ENCODE assay signal across 8 mouse cellular contexts in genomic region chr17:73302104-73302503, GRCm38 (mm10).
A peak's percentile ranks its signal among the peaks of the same experiment; 100 is the strongest.
DNase-seq lines count a peak whose midpoint lies in the region; ATAC-seq and TF ChIP-seq lines count a peak whose summit lies in the region.

No protein-coding gene starts in this region.

- peak; percentile 96 for TF ChIP-seq CTCF in liver, postnatal 0 days (IDR thresholded peaks at IDR 0.05; ENCODE audit: low read depth)
- peak; percentile 73; the same call in 1 of the 2 replicates for TF ChIP-seq CTCF in testis, adult 2 months (IDR thresholded peaks at IDR 0.05; ENCODE audit: control insufficient read depth, insufficient read depth, insufficient replicate concordance, low read depth, low read length)

- H3K27ac ChIP-seq in forebrain, embryonic 14.5 days (ENCODE audit: low read depth, low read length), result no peak overlapping the region
- no peak overlapping the region for H3K27ac ChIP-seq in liver, postnatal 0 days (ENCODE audit: low read depth)
- H3K27ac ChIP-seq in neural tube, embryonic 14.5 days (ENCODE audit: low read depth, low read length), result no peak overlapping the region
- no peak overlapping the region for H3K27ac ChIP-seq in testis, adult 2 months (ENCODE audit: control insufficient read depth, insufficient read depth, low read depth, low read length)

- intact Hi-C loops in heart, postnatal 25 days (cut with DNase I), result loop anchor here (5.0 kb wide), 1 partner anchor 505 kb away; no protein-coding TSS in a partner anchor

- DNase-seq in ES-CJ7 (ENCODE audit: low read depth, low spot score), result peak; percentile 85
- peak; percentile 61 for DNase-seq in c-Kit-positive CD71-positive TER-119-positive erythroid progenitor cells, embryonic 14.5 days (ENCODE audit: low spot score)
- DNase-seq in forebrain, embryonic 14.5 days (ENCODE audit: low spot score), result peak; percentile 85
- DNase-seq in heart, postnatal 25 days (ENCODE audit: low spot score), result peak; percentile 43
- peak; percentile 63 for DNase-seq in large intestine, adult 2 months (ENCODE audit: low read depth, low spot score)
- peak; percentile 79 for DNase-seq in liver, postnatal 0 days

- TF ChIP-seq POLR2A in testis, adult 2 months (IDR thresholded peaks at IDR 0.05; ENCODE audit: control insufficient read depth, low read depth, low read length), result no peak

- ATAC-seq in forebrain, embryonic 14.5 days, result peak; percentile 80
- ATAC-seq in liver, postnatal 0 days, result peak; percentile 59
- peak; percentile 75 for ATAC-seq in neural tube, embryonic 14.5 days (ENCODE audit: low read depth)

- TF ChIP-seq EP300 in liver, postnatal 0 days (IDR thresholded peaks at IDR 0.05; ENCODE audit: low read depth), result no peak

- H3K9me3 ChIP-seq in forebrain, embryonic 14.5 days (replicated peaks; ENCODE audit: control insufficient read depth, low read length), result no peaks in the 10 kb centered on the region
- H3K9me3 ChIP-seq in liver, postnatal 0 days (ENCODE audit: low read length), result no peaks in the 10 kb centered on the region
- no peaks in the 10 kb centered on the region for H3K9me3 ChIP-seq in neural tube, embryonic 14.5 days (ENCODE audit: control insufficient read depth, low read length)

- no peak overlapping the region for H3K4me3 ChIP-seq in forebrain, embryonic 14.5 days (ENCODE audit: low read depth, low read length)
- H3K4me3 ChIP-seq in liver, postnatal 0 days (ENCODE audit: low read depth, low read length), result no peak overlapping the region
- H3K4me3 ChIP-seq in neural tube, embryonic 14.5 days (ENCODE audit: low read depth, low read length), result no peak overlapping the region
- no peak overlapping the region for H3K4me3 ChIP-seq in testis, adult 2 months (ENCODE audit: control insufficient read depth, low read depth, low read length)

- H3K4me2 ChIP-seq in forebrain, embryonic 14.5 days (ENCODE audit: low read length), result no peak overlapping the region
- peak overlapping the region; percentile 33; the same call in 1 of the 2 replicates for H3K4me2 ChIP-seq in liver, postnatal 0 days (ENCODE audit: low read depth, low read length)
- H3K4me2 ChIP-seq in neural tube, embryonic 14.5 days (ENCODE audit: low read depth, low read length), result peak overlapping the region; percentile 35; the same call in 1 of the 2 replicates

- H3K4me1 ChIP-seq in forebrain, embryonic 14.5 days (ENCODE audit: control insufficient read depth, insufficient read depth, low read length), result no peaks in the 10 kb centered on the region
- no peaks in the 10 kb centered on the region for H3K4me1 ChIP-seq in liver, postnatal 0 days (ENCODE audit: insufficient read depth)
- peaks cover 9% of the 10 kb centered on the region; the same call in 1 of the 2 replicates for H3K4me1 ChIP-seq in neural tube, embryonic 14.5 days (ENCODE audit: control insufficient read depth, insufficient read depth, low read length)
- H3K4me1 ChIP-seq in testis, adult 2 months (ENCODE audit: control insufficient read depth, insufficient read depth, low read length), result peaks cover 8% of the 10 kb centered on the region

- no peaks in the 10 kb centered on the region for H3K36me3 ChIP-seq in forebrain, embryonic 14.5 days (ENCODE audit: control insufficient read depth, insufficient read depth, low read length)
- H3K36me3 ChIP-seq in liver, postnatal 0 days (replicated peaks; ENCODE audit: insufficient read depth, low read length), result no peaks in the 10 kb centered on the region
- H3K36me3 ChIP-seq in neural tube, embryonic 14.5 days (ENCODE audit: control insufficient read depth, insufficient read depth, low read length), result no peaks in the 10 kb centered on the region
- no peaks in the 10 kb centered on the region for H3K36me3 ChIP-seq in testis, adult 2 months (ENCODE audit: control insufficient read depth, insufficient read depth, low read length)

- 5% methylated on average over 10 of the region's 10 CpGs for WGBS in forebrain, embryonic 14.5 days
- WGBS in large intestine, adult 2 months, result 4% methylated on average over 10 of the region's 10 CpGs
- WGBS in liver, postnatal 0 days (ENCODE audit: insufficient replicate concordance), result 5% methylated on average over 10 of the region's 10 CpGs
- 5% methylated on average over 10 of the region's 10 CpGs for WGBS in neural tube, embryonic 14.5 days

- no peaks in the 10 kb centered on the region for H3K27me3 ChIP-seq in forebrain, embryonic 14.5 days (replicated peaks; ENCODE audit: control insufficient read depth, insufficient read depth, low read length)
- H3K27me3 ChIP-seq in liver, postnatal 0 days (ENCODE audit: insufficient read depth, low read length), result peaks cover 8% of the 10 kb centered on the region
- no peaks in the 10 kb centered on the region for H3K27me3 ChIP-seq in neural tube, embryonic 14.5 days (ENCODE audit: control insufficient read depth, insufficient read depth, low read length)
- H3K27me3 ChIP-seq in testis, adult 2 months (ENCODE audit: control insufficient read depth, insufficient read depth, low read length), result no peaks in the 10 kb centered on the region

- H3K9ac ChIP-seq in forebrain, embryonic 14.5 days (ENCODE audit: low read length), result no peak overlapping the region
- no peak overlapping the region for H3K9ac ChIP-seq in liver, postnatal 0 days (replicated peaks)
- H3K9ac ChIP-seq in neural tube, embryonic 14.5 days (replicated peaks; ENCODE audit: low read depth, low read length), result no peak overlapping the region
